Mouse (Mus musculus): ENCODE data around the gene Retsat.

The Retsat gene

DNA sequence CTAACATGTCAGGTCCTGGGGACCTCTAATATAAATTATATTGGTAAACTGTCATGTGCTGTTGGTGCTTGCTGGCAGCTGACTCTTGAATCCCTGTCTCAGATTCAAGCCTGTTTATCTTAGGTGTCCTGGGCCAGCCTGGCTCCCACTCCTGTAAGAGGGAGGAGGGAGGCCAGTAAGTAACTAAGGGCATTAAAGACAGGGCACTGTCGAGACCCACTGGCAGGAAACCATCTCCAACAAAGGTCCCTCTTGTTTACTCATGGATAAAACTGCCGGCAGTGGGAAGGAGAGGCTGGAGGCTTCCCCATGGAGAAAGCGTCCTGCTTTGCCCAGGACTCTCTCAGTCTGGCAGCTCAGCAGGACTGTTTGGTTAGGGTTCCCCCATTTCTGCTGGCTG, 26.4 kb upstream of the Retsat start:
- POLR2A ChIA-PET, result interaction anchor here in 1 of 4 experiments (1.4 to 1.5 kb wide), 2 partner anchors 33 to 132 kb away, joined by 3 read pairs; partner anchors contain the start of gene Mat2a

DNA sequence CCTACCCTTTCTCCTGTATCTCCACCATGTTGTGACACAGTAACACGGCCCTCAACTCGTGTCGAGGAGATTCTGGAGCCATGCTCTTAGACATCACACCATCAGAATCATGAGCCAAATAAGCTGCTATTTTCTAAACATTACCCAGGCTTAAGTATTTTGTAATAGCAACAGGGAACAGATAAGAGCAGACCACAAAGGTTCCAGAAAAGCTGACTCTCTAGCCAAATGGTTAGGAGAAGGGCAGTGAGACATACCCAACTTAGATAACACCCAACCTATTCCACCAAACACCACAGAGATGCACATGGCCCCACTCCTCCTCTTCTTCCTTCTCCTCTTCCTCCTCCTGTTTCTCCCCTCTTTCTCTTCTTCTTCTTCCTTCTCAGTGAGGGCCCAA, 22.2 kb upstream of the Retsat start:
- ChIA-PET CTCF (interaction anchor here in 1 of 4 experiments (0.6 kb wide), 1 partner anchor 185 kb away, joined by 9 read pairs; the partner anchor contains the start of gene Vamp8), POLR2A (interaction anchor here in 1 of 4 experiments (0.6 to 2.3 kb wide), 2 partner anchors 51 to 136 kb away, joined by 3 to 6 read pairs; partner anchors contain the start of gene Mat2a)

More for the DNA sequence above, 26.4 kb upstream of the Retsat start:
- CTCF ChIA-PET, result interaction anchor here in 1 of 4 experiments (0.7 kb wide), 1 partner anchor 903 kb away, joined by 3 read pairs; no protein-coding TSS in a partner anchor

- POLR2A ChIA-PET, result interaction anchor here in 1 of 4 experiments (1.2 kb wide), 2 partner anchors 17 to 34 kb away, joined by 3 read pairs; partner anchors contain the start of gene Tgoln1
- CTCF ChIA-PET, result interaction anchor here in 3 of 4 experiments (0.6 to 1.4 kb wide), 4 partner anchors 8 to 20 kb away, joined by 3 read pairs; no protein-coding TSS in a partner anchor
Measured at GRCm38 (mm10) chr6:72581625-72582382, 16.5 kb upstream of the Retsat start.

- ChIA-PET POLR2A (interaction anchor here in 2 of 4 experiments (0.8 to 1.7 kb wide), 2 partner anchors 15 to 151 kb away, joined by 3 read pairs; partner anchors contain the start of genes Elmod3 (in 1 of the 2) and Retsat (in 1 of the 2)), CTCF (no interaction called here)
Measured at GRCm38 (mm10) chr6:72583211-72583839, 14.9 kb upstream of the Retsat start.

GRCm38 (mm10) chr6:72584154-72584553, 14.1 kb upstream of the Retsat start:
- POLR2A ChIA-PET, result interaction anchor here in 3 of 4 experiments (0.7 to 1.7 kb wide), 5 partner anchors 14 to 152 kb away, joined by 3 to 6 read pairs (median 4); partner anchors contain the start of genes Elmod3 (in 2 of the 3), Retsat (in 2 of the 3) and Mat2a (in 1 of the 3)
- CTCF ChIA-PET, result no interaction called here

DNA sequence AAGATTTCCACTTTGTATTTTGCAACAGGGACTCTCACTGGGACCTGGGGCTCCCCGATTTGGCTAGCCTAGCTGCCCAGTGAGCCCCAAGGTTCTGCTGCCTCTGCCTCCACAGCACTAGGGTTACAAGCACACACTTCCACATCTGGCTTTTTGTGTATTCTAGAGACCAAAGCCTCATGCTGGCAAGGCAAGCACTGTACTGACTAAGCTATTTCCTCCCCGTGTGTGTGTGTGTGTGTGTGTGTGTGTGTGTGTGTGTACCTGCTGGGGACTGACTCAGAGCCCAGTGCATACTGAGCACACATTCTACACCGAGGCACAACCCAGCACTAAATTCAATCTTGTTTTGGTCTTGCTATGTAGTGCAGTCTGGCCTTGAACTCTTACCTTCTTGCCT, 11.6 kb upstream of the Retsat start:
- CTCF ChIA-PET, result no interaction called here
- POLR2A ChIA-PET, result interaction anchor here in 1 of 4 experiments (0.5 kb wide), 1 partner anchor 371 kb away, joined by 3 read pairs; no protein-coding TSS in a partner anchor

DNA sequence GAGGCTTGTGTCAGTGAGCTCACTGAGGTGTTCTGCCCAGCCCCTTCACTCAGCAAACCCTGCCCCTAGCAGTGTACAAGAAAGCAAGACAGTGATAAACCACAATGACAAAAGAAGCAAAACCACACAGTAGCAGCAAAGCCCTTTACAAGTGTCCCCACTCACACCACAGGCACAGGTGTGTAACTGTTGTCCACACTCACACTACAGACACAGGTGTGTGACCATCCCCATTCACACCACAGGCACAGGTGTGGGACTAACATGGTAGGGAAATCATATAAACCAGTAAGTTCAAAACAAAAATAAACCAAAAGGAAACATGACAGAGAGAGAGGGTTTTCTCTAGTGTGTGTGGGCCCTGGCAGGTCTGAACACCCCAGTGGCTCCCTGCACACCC, 10.0 kb upstream of the Retsat start:
- CTCF ChIA-PET, result interaction anchor here in 1 of 4 experiments (1.0 kb wide), 1 partner anchor 180 kb away, joined by 6 read pairs; no protein-coding TSS in a partner anchor
- POLR2A ChIA-PET, result interaction anchor here in 1 of 4 experiments (1.9 kb wide), 1 partner anchor 11 kb away, joined by 5 read pairs; the partner anchor contains the start of genes Elmod3 and Retsat

DNA sequence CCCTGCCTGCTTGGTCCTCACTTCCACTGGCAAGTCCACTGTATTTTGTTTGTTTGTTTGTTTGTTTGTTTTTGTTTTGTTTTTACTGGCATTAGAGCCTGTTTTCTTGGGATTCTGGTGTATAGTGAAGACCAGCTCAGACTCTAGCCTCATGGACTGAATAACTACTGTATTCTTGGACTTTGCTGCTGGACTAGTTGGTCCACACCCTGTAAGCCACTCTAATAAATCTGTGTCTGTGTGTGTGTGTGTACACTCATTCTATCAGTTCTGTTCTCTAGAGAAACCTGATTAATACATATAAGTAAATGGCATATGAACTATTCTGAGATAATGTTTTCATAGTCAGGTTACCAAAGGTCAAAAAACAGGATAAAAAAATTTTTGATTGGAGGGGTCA, 8.2 kb upstream of the Retsat start:
- CTCF ChIA-PET, result interaction anchor here in 1 of 4 experiments (0.5 kb wide), 1 partner anchor 9 kb away, joined by 3 read pairs; no protein-coding TSS in a partner anchor

DNA sequence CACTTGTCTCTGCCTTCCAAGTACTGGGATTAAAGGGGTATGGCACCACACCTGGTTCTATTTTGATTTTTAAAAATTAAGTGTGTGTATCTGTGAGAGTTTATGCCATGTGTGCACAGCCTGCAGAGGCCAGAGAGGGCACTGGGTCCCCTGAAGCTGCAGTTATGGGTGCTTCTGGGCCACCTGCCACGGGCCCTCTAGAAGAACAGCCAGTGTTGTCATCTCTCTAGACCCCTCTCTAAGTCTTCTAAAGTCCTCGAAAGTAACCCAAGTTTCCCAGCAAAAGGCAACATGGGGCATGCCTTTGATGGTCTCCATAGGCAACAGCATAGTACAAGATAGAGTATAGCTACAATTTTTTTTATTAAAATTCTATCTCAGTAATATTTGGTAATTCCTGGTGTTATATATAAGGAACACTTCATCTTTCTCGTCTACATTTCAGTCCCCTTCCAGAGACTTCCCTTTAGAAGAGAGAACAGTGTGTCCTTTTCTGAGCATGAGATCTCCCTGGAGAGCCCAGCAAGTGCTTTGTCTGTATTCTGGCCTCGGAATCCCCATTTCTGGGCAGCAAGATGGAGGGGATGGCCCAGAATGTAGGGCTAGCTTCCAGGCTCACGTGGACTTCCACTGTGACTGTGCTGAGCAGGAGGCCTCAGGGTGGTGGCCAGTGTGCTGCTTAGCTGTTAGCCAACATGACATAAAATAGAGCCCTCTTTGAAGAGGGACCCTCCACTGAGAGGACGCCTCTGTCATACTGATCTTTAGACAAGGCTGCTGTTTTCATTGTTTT, 5.1 kb upstream of the Retsat start:
- ChIA-PET POLR2A (interaction anchor here in 1 of 4 experiments (0.7 to 1.4 kb wide), 2 partner anchors 15 to 16 kb away, joined by 3 to 4 read pairs; no protein-coding TSS in a partner anchor), CTCF (no interaction called here)

More for the DNA sequence above, 8.2 kb upstream of the Retsat start:
- POLR2A ChIA-PET, result no interaction called here

DNA sequence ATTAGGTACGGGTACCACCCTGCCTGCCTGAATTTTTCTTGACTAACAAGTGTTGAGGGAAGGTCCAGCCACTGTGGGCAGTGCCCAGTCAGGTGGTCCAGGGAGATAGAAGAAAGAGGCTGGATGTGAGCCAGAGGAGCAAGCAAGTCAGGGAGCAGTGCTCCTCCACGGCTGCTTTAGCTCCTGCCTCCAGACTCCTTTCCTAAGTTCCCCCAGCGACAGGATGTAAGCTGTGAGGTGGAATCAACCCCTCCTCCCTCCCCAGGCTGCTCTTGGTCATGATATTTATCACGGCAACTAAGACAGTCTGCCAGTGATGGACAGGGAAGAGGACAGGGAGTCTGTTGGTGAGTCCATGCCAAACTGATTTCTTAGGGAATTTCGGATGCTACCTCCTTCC, 4.4 kb upstream of the Retsat start:
- ChIA-PET CTCF (interaction anchor here in 2 of 4 experiments (0.6 to 1.0 kb wide), 2 partner anchors 12 to 19 kb away, joined by 3 read pairs; no protein-coding TSS in a partner anchor), POLR2A (interaction anchor here in 1 of 4 experiments (0.7 kb wide), 1 partner anchor 16 kb away, joined by 4 read pairs; no protein-coding TSS in a partner anchor)

- ChIA-PET CTCF (interaction anchor here in 3 of 4 experiments (0.6 to 1.7 kb wide), 5 partner anchors 19 to 201 kb away, joined by 3 to 11 read pairs (median 3); partner anchors contain the start of gene Tgoln1 (in 1 of the 3)), POLR2A (interaction anchor here in 3 of 4 experiments (0.6 to 4.4 kb wide), 21 partner anchors 10 to 321 kb away, joined by 3 to 32 read pairs (median 5); partner anchors contain the start of genes Tgoln1 (in 2 of the 3), Mat2a (in 1 of the 3) and Vamp8 (in 1 of the 3))
Measured at GRCm38 (mm10) chr6:72597083-72597874, 996 bp upstream of the Retsat start.

DNA sequence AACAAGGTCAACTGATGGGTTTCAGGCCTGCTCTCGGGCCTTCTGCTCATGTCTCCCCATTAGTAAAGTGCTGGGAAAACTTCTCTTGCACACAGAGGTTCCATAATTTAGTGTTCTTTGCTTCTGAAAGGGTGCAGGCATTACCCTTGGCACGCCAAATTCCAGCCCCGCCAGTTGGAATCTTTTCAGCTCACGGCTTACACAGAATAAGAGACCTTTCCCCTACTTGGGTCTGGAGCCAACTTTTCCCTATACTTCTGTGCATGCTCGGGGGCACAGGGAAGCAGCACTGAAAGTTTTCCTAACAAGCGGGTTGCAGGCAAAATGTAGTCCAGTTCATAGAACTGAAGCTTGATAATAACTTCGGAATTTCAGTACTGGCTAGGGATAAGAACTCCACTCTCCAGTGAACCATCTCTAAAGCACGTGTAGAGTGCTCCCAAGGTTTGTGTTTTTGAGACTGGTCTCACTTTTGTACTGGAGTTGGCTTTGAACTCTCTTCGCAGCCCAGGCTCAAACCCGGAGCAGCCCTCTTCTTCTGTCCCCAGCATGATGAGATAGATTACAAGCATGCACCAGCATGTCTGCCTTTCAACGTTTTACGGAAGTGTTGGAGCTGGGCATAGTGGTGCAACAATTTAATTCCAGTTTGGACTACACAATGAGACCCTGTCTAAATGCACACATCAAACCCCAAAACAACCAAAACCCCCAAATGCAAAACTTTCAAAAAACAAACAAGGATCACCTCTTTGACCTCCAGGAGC, 699 bp downstream of the Retsat start:
- CTCF ChIA-PET, result interaction anchor here (0.5 to 2.3 kb wide), 12 partner anchors 10 to 815 kb away, joined by 3 to 6 read pairs (median 4); partner anchors contain the start of genes Ggcx (in 1 of the 4) and Tgoln1 (in 1 of the 4)

GRCm38 (mm10) chr6:72600216-72600615, 1.9 kb downstream of the Retsat start:
- POLR2A ChIA-PET, result interaction anchor here in 2 of 4 experiments (0.6 to 4.4 kb wide), 8 partner anchors 8 to 223 kb away, joined by 3 to 32 read pairs (median 16); partner anchors contain the start of genes Mat2a (in 1 of the 2), Tcf7l1 (in 1 of the 2) and Tgoln1 (in 1 of the 2)
- CTCF ChIA-PET, result interaction anchor here in 1 of 4 experiments (0.6 to 2.3 kb wide), 2 partner anchors 8 to 186 kb away, joined by 3 to 6 read pairs; partner anchors contain the start of gene Ggcx

More for the DNA sequence above, 699 bp downstream of the Retsat start:
- POLR2A ChIA-PET, result interaction anchor here (0.6 to 4.4 kb wide), 63 partner anchors 10 to 411 kb away, joined by 3 to 32 read pairs (median 4); partner anchors contain the start of genes Tgoln1 (in 3 of the 4), Mat2a (in 2 of the 4), Capg (in 1 of the 4) and Ggcx (in 1 of the 4)

- ChIA-PET POLR2A (interaction anchor here in 2 of 4 experiments (1.4 to 4.4 kb wide), 5 partner anchors 8 to 189 kb away, joined by 4 to 32 read pairs (median 16); partner anchors contain the start of genes Mat2a (in 1 of the 2) and Tcf7l1 (in 1 of the 2)), CTCF (interaction anchor here in 2 of 4 experiments (0.6 to 1.2 kb wide), 4 partner anchors 8 to 187 kb away, joined by 3 to 7 read pairs (median 4); partner anchors contain the start of genes Ggcx (in 1 of the 2) and Tgoln1 (in 1 of the 2))
Measured at GRCm38 (mm10) chr6:72600771-72601170, 2.5 kb downstream of the Retsat start.

DNA sequence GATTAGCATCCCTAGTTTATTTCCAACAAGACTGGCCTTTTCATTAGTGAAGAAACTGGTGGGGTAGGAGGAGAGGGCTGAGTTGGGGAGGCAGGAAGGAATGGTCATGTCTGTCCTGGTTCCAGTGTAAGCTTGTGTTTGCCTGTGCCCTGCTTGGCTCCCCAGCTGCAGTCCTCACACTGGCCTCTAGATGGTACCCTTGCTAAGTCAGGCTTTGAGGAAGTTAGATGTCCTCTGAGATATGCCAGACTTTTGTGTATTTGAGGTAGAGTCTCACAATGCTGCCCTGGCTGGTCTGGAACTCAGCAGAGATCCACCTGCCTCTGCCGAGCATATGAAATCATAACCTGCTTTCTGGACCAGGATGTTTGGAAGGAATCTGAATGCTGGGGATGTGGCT, 3.5 kb downstream of the Retsat start:
- ChIA-PET CTCF (interaction anchor here (0.5 to 1.6 kb wide), 23 partner anchors 11 to 250 kb away, joined by 3 to 8 read pairs (median 3); partner anchors contain the start of genes Ggcx (in 1 of the 4) and Tgoln1 (in 1 of the 4)), POLR2A (interaction anchor here in 3 of 4 experiments (0.6 to 4.4 kb wide), 17 partner anchors 8 to 240 kb away, joined by 3 to 21 read pairs (median 4); partner anchors contain the start of genes Tgoln1 (in 2 of the 3) and Mat2a (in 1 of the 3))
